Mouse (Mus musculus) intestine, embryonic 14.5 days (tissue): ENCODE data around the gene Gm9833. TPM values are rescaled to one million over a fixed set of nuclear protein-coding genes. Genes with fewer than 3 reads are reported as not detected.
A peak's percentile ranks its signal among the peaks of the same experiment; 100 is the strongest.
"Not testable (repeated sequence)": the region's sequence is repeated elsewhere in the genome, so short reads cannot be mapped to it uniquely, and the experiment has no call there.

ENCODE experiments used
- ATAC-seq: fragments of 200-750 bp; cut with Nextera tagmentation; replicated peaks from 2 replicates; pipeline ENCODE4 v1.8.0; 2017; ENCODE audit warnings: low read depth, moderate number of reproducible peaks, moderate TSS enrichment, moderate library complexity; ENCODE audit not compliant: low FRiP score, low TSS enrichment
- DNase-seq: peaks from one replicate; pipeline ENCODE4 v3.0.0-alpha.2; 2018; ENCODE audit warnings: low spot score
- H3K27ac ChIP-seq: fragments of 300-500 bp; sonication (generic); 2 replicates; pipeline ENCODE4 v1.5.1; 2014; ENCODE audit warnings: low read depth, mild to moderate bottlenecking, control low read depth
- H3K27me3 ChIP-seq: fragments of 300-500 bp; sonication (generic); replicated peaks from 2 replicates; pipeline ENCODE4 v1.6.1; 2014; ENCODE audit warnings: low read length, control low read depth; ENCODE audit not compliant: control insufficient read depth, insufficient read depth
- H3K36me3 ChIP-seq: fragments of 300-500 bp; sonication (generic); 2 replicates; pipeline ENCODE4 v1.6.1; 2014; ENCODE audit warnings: low read length, control low read depth; ENCODE audit not compliant: control insufficient read depth, insufficient read depth
- H3K4me1 ChIP-seq: fragments of 300-500 bp; sonication (generic); replicated peaks from 2 replicates; pipeline ENCODE4 v1.6.1; 2014; ENCODE audit warnings: low read length, control low read depth, mixed read lengths; ENCODE audit not compliant: control insufficient read depth, insufficient read depth
- H3K4me2 ChIP-seq: fragments of 300-500 bp; sonication (generic); 2 replicates; pipeline ENCODE4 v1.6.1; 2014; ENCODE audit warnings: low read length
- H3K4me3 ChIP-seq: fragments of 300-500 bp; sonication (generic); 2 replicates; pipeline ENCODE4 v1.5.1; 2014; ENCODE audit warnings: low read depth, low read length, control low read depth, mixed read lengths
- H3K9ac ChIP-seq: fragments of 300-500 bp; sonication (generic); 2 replicates; pipeline ENCODE4 v1.6.1; 2014; ENCODE audit warnings: mild to moderate bottlenecking, low read length
- H3K9me3 ChIP-seq: fragments of 300-500 bp; sonication (generic); 2 replicates; pipeline ENCODE4 v1.6.1; 2016; ENCODE audit warnings: low read length, control low read depth; ENCODE audit not compliant: control insufficient read depth
- WGBS: fragments of 180-500 bp; shearing (Covaris S2); extraction: QIAGEN DNeasy Blood & Tissue Kit; methylation state at CpG from one replicate; pipeline ENCODE4 v1.1.7; 2014; 5-methylcytosine and 5-hydroxymethylcytosine counted together
- polyA plus RNA-seq: library from polyadenylated mRNA; unstranded; fragments of >200 nt; fragmentation: Nextera tagmentation; extraction: Ambion mirVana; gene quantifications from 2 replicates; pipeline ENCODE4 v1.2.1, GENCODE M21; 2014

Gm9833 gene
- 2.6 and 4.0 TPM in 2 replicates for polyA plus RNA-seq

DNA sequence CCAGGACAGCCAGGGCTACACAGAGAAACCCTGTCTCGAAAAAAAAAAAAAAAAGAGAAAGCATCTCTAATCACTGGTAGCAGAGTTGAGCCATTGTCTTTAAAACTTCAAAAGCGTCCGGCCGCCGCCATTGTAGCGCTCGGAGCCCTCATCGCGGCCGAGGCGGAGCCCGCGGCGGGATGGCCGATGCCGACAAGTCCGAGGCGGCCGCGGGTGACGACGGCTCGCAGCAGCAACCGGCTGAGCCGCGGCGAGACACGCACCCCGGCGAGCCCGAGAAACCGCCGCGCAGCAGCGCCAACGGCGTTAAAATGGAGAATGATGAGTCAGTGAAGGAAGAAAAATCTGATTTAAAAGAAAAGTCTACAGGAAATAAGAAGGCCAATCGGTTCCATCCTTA is at the start of gene Gm9833:
TSS of gene Gm9833 (plus strand) at position 117 of the 400 bp plus-strand sequence.
- H3K27ac ChIP-seq, H3K9ac ChIP-seq, H3K9me3 ChIP-seq, DNase-seq, H3K36me3 ChIP-seq, ATAC-seq, H3K27me3 ChIP-seq: not testable (repeated sequence)
- 30% methylated on average over 25 of the region's 38 CpGs for WGBS
- Histone ChIP-seq H3K4me1 (peaks cover 11% of the 10 kb centered on the region; the same call in 1 of the 2 replicates), H3K4me2 (0 out of 2 replicates have a peak within 1 kb of the TSS, but pooled peaks have one; percentile 23), H3K4me3 (peak within 1 kb of the TSS; percentile 10; the same call in 1 of the 2 replicates)

DNA sequence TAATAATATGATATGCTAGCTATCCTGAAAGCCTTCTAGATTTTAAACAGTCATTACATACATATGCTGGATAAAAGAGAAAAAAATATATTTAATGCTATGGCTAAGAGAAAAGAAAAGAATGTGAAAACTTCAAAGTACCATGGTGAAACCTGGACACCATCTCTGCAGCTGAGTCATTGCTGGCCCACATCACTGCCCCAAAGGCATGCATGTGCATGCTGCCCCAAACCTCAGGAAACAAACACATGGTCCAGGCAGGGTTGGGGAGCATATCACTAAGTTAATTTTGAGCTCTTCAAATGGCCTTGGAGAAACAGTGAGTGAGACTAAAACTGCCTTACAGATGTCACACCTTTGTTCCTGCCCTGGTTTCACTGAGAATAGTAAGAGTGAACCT is 17.8 kb upstream of the Gm9833 start:
- Histone ChIP-seq H3K4me3 (no peak overlapping the region), H3K4me1 (no peaks in the 10 kb centered on the region), H3K9ac (no peak overlapping the region), H3K9me3 (no peaks in the 10 kb centered on the region), H3K27ac (no peak overlapping the region), H3K36me3 (no peaks in the 10 kb centered on the region), H3K4me2 (no peak overlapping the region), H3K27me3 (no peaks in the 10 kb centered on the region)
- DNase-seq, result no peak
- no peak for ATAC-seq

- H3K36me3 ChIP-seq, result no peaks in the 10 kb centered on the region
- H3K4me2 ChIP-seq, result no peak overlapping the region
- no peaks in the 10 kb centered on the region for H3K9me3 ChIP-seq
- H3K9ac ChIP-seq, result no peak overlapping the region
- no peak overlapping the region for H3K27ac ChIP-seq
- H3K4me1 ChIP-seq, result no peaks in the 10 kb centered on the region
- ATAC-seq, result no peak
- DNase-seq, result no peak
- no peaks in the 10 kb centered on the region for H3K27me3 ChIP-seq
- H3K4me3 ChIP-seq, result no peak overlapping the region
These were observed 12.1 kb upstream of the Gm9833 start for GRCm38 (mm10) chr3:10075826-10076225.

- WGBS, result 86% methylated on average over 6 of the region's 6 CpGs
- ATAC-seq, result no peak
These were observed 10.6 kb upstream of the Gm9833 start for GRCm38 (mm10) chr3:10077096-10077841.

DNA sequence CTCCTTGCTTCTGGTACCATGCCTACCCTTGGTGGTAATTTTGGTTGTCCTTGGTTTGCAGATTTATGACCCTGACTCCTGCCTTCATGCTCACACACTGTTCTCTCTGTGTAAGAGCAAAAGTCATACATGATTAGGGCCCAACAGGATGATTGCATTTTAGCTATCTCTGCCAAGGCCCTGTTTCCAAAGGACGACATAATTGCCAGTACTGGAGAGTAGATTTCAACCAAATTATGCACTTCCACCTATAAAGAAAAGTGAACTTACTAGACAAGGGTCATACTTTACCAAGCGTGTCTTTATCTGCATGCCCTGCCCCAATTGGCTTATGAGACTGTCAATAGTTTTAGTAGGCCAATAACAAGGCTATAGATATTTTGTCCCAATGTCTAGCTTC is 9.8 kb upstream of the Gm9833 start:
- no peak overlapping the region for H3K4me3 ChIP-seq
- DNase-seq (no peak), ATAC-seq (no peak)
- H3K27me3 ChIP-seq, result no peaks in the 10 kb centered on the region
- WGBS, result 91% methylated on average over 2 of the region's 2 CpGs
- no peaks in the 10 kb centered on the region for H3K9me3 ChIP-seq
- H3K4me2 ChIP-seq, result no peak overlapping the region
- H3K4me1 ChIP-seq, result no peaks in the 10 kb centered on the region; the same call in 1 of the 2 replicates
- H3K27ac ChIP-seq, result no peak overlapping the region
- H3K36me3 ChIP-seq, result no peaks in the 10 kb centered on the region
- H3K9ac ChIP-seq, result no peak overlapping the region

More at GRCm38 (mm10) chr3:10077096-10077841, 10.6 kb upstream of the Gm9833 start:
- H3K27ac ChIP-seq, result no peak overlapping the region
- H3K9ac ChIP-seq, result no peak overlapping the region
- H3K4me2 ChIP-seq, result no peak overlapping the region
- H3K4me1 ChIP-seq, result no peaks in the 10 kb centered on the region; the same call in 1 of the 2 replicates
- H3K27me3 ChIP-seq, result no peaks in the 10 kb centered on the region
- H3K9me3 ChIP-seq, result no peaks in the 10 kb centered on the region
- DNase-seq, result no peak
- no peak overlapping the region for H3K4me3 ChIP-seq
- H3K36me3 ChIP-seq, result no peaks in the 10 kb centered on the region

GRCm38 (mm10) chr3:10081336-10081735 is 6.6 kb upstream of the Gm9833 start:
- H3K27ac ChIP-seq, result no peak overlapping the region
- no peaks in the 10 kb centered on the region; the same call in 1 of the 2 replicates for H3K4me1 ChIP-seq
- no peak overlapping the region for H3K9ac ChIP-seq
- no peaks in the 10 kb centered on the region for H3K27me3 ChIP-seq
- H3K36me3 ChIP-seq, result no peaks in the 10 kb centered on the region
- H3K4me2 ChIP-seq, result no peak overlapping the region
- WGBS, result 62% methylated on average over 5 of the region's 5 CpGs
- no peaks in the 10 kb centered on the region for H3K9me3 ChIP-seq
- ATAC-seq, result no peak
- DNase-seq, result no peak
- H3K4me3 ChIP-seq, result no peak overlapping the region

- 43% methylated on average over 6 of the region's 6 CpGs for WGBS
- no peak overlapping the region for H3K9ac ChIP-seq
- no peak for DNase-seq
- ATAC-seq, result no peak
- H3K36me3 ChIP-seq, result no peaks in the 10 kb centered on the region
- no peak overlapping the region for H3K4me3 ChIP-seq
- H3K9me3 ChIP-seq, result no peaks in the 10 kb centered on the region
- no peak overlapping the region for H3K27ac ChIP-seq
- no peaks in the 10 kb centered on the region; the same call in 1 of the 2 replicates for H3K4me1 ChIP-seq
- H3K27me3 ChIP-seq, result no peaks in the 10 kb centered on the region
- no peak overlapping the region for H3K4me2 ChIP-seq
These were observed 5.9 kb upstream of the Gm9833 start for GRCm38 (mm10) chr3:10081911-10082541.

DNA sequence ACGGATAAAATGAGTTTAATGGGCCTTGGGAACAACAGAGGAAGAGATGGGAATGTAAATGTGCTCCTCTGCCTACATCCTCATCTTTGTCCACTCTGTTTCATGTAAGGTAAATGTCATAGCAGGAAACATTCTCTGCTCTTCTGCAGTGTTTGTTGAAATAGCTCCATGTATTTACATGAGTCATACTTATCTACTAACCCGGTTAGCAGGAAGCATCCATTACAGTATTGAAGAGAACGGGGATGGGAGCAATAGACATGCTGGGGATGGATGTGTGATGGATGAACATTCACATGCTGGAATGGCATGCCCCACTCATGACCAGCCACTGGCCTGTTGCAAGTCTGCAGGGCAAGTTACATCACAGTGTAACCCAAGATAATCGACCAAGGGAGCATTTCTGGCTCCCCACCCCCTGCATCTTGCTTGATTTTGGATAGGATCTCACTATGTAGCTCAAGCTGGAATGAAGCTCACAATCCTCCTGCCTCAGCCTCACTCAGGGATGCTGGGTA is 5.3 kb upstream of the Gm9833 start:
- Histone ChIP-seq H3K27ac (no peak overlapping the region), H3K4me2 (no peak overlapping the region), H3K27me3 (no peaks in the 10 kb centered on the region), H3K9me3 (no peaks in the 10 kb centered on the region), H3K4me3 (no peak overlapping the region), H3K4me1 (no peaks in the 10 kb centered on the region; the same call in 1 of the 2 replicates), H3K36me3 (no peaks in the 10 kb centered on the region), H3K9ac (no peak overlapping the region)
- 49% methylated on average over 4 of the region's 4 CpGs for WGBS
- ATAC-seq, result no peak
- DNase-seq, result no peak
